Comparison of ENCODE assay signal across 6 mouse cellular contexts in genomic region chr2:164875648-164876047, GRCm38 (mm10). TPM values are rescaled to one million over a fixed set of nuclear protein-coding genes. Genes with fewer than 3 reads are reported as not detected.
DNase-seq lines count a peak whose midpoint lies in the region; ATAC-seq and TF ChIP-seq lines count a peak whose summit lies in the region.
"Not testable (repeated sequence)": the region's sequence is repeated elsewhere in the genome, so short reads cannot be mapped to it uniquely, and the experiment has no call there.
"Had no signal": no experiment of that assay in that cellular context is flagged by ENCODE, and none has a peak within 500 bp of the region (broad histone marks: within the 10 kb centered on the region; RNA-seq: fewer than 3 reads in every experiment).

No protein-coding gene starts in this region.

- not testable (repeated sequence) for H3K4me2 ChIP-seq in embryonic facial prominence, embryonic 15.5 days (replicated peaks); heart, postnatal 0 days (ENCODE audit: low read depth, low read length); kidney, embryonic 15.5 days; lung, postnatal 0 days (replicated peaks; ENCODE audit: low read depth, low read length)

- not testable (repeated sequence) for DNase-seq in heart, postnatal 0 days (ENCODE audit: low spot score); left cerebral cortex, adult 2 months (ENCODE audit: extremely low spot score in 1 of 2, low spot score in 2 of 2); lung, postnatal 0 days (ENCODE audit: low spot score)

- intact Hi-C loops in left cerebral cortex, adult 2 months (cut with DNase I), result not testable (repeated sequence)

- H3K9me3 ChIP-seq in embryonic facial prominence, embryonic 15.5 days (replicated peaks); heart, postnatal 0 days (replicated peaks; ENCODE audit: control insufficient read depth, low read length); kidney, embryonic 15.5 days (replicated peaks); lung, postnatal 0 days (ENCODE audit: low read length): not testable (repeated sequence)

- 50% methylated on average over 2 of the region's 2 CpGs for WGBS in embryonic facial prominence, embryonic 15.5 days
- 66% methylated on average over 2 of the region's 2 CpGs for WGBS in heart, postnatal 0 days
- WGBS in kidney, embryonic 15.5 days, result 56% methylated on average over 2 of the region's 2 CpGs
- WGBS in lung, postnatal 0 days, result 50% methylated on average over 2 of the region's 2 CpGs

- not testable (repeated sequence) for H3K27me3 ChIP-seq in embryonic facial prominence, embryonic 15.5 days; heart, postnatal 0 days (ENCODE audit: control insufficient read depth, insufficient read depth, low read length); kidney, embryonic 15.5 days; lung, postnatal 0 days (replicated peaks; ENCODE audit: insufficient read depth, low read length)

- not testable (repeated sequence) for TF ChIP-seq EP300 in heart, postnatal 0 days (IDR thresholded peaks at IDR 0.05; ENCODE audit: low read depth); lung, postnatal 0 days (IDR thresholded peaks at IDR 0.05)

- H3K9ac ChIP-seq in embryonic facial prominence, embryonic 15.5 days; heart, postnatal 0 days (replicated peaks; ENCODE audit: low read depth, low read length); kidney, embryonic 15.5 days; lung, postnatal 0 days (replicated peaks; ENCODE audit: low read depth): not testable (repeated sequence)

- TF ChIP-seq CTCF in heart, postnatal 0 days (IDR thresholded peaks at IDR 0.05; ENCODE audit: low read depth), result not testable (repeated sequence)
- peak; percentile 33 for TF ChIP-seq CTCF in left cerebral cortex, adult 2 months (IDR thresholded peaks at IDR 0.05)
- TF ChIP-seq CTCF in lung, postnatal 0 days (IDR thresholded peaks at IDR 0.05), result 0 out of 2 replicates have a peak, but pooled peaks have one; percentile 13

- H3K36me3 ChIP-seq in embryonic facial prominence, embryonic 15.5 days; heart, postnatal 0 days (replicated peaks; ENCODE audit: control insufficient read depth, insufficient read depth, low read length); kidney, embryonic 15.5 days; lung, postnatal 0 days (ENCODE audit: insufficient read depth, low read length): not testable (repeated sequence)

- ATAC-seq in embryonic facial prominence, embryonic 15.5 days (ENCODE audit: insufficient number of reproducible peaks, low FRiP score, low TSS enrichment, low read depth); heart, postnatal 0 days (ENCODE audit: insufficient read depth, low read depth); kidney, embryonic 15.5 days (replicated peaks; ENCODE audit: low FRiP score); lung, postnatal 0 days: not testable (repeated sequence)

- H3K4me3 ChIP-seq in embryonic facial prominence, embryonic 15.5 days (replicated peaks); heart, postnatal 0 days (ENCODE audit: low read depth, low read length); kidney, embryonic 15.5 days (replicated peaks); left cerebral cortex, adult 2 months; lung, postnatal 0 days (ENCODE audit: low read depth, low read length): not testable (repeated sequence)

- H3K4me1 ChIP-seq in embryonic facial prominence, embryonic 15.5 days, result peaks cover 27% of the 10 kb centered on the region
- H3K4me1 ChIP-seq in heart, postnatal 0 days (ENCODE audit: control insufficient read depth, insufficient read depth), result peaks cover 32% of the 10 kb centered on the region
- H3K4me1 ChIP-seq in kidney, embryonic 15.5 days, result peaks cover 30% of the 10 kb centered on the region
- not testable (repeated sequence) for H3K4me1 ChIP-seq in lung, postnatal 0 days (ENCODE audit: insufficient read depth, low read depth, low read length)

- H3K27ac ChIP-seq in embryonic facial prominence, embryonic 15.5 days (replicated peaks), result 0 out of 2 replicates have a peak overlapping the region, but pooled peaks have one; percentile 79
- H3K27ac ChIP-seq in heart, postnatal 0 days (ENCODE audit: low read depth), result peak overlapping the region; percentile 91; the same call in 1 of the 2 replicates
- 0 out of 2 replicates have a peak overlapping the region, but pooled peaks have one; percentile 92 for H3K27ac ChIP-seq in kidney, embryonic 15.5 days
- H3K27ac ChIP-seq in left cerebral cortex, adult 2 months, result peak overlapping the region; percentile 76; the same call in 1 of the 2 replicates
- H3K27ac ChIP-seq in lung, postnatal 0 days (ENCODE audit: low read length), result 0 out of 2 replicates have a peak overlapping the region, but pooled peaks have one; percentile 3

RNA-seq across cellular contexts. Expression of gene Pcif1, which starts 3.5 kb away (rescaled TPM):
- 65.7 and 74.8 TPM in 2 replicates for polyA plus RNA-seq in embryonic facial prominence, embryonic 15.5 days (2015; fragmentation: Nextera tagmentation; extraction: Ambion mirVana)
- 51.8 and 63.6 TPM in 2 replicates for total RNA-seq in heart, postnatal 0 days (2014; rRNA removed; ENCODE audit: low replicate concordance)
- 50.6 and 54.2 TPM in 2 replicates for polyA plus RNA-seq in heart, postnatal 0 days (2015; fragmentation: Nextera tagmentation; extraction: Ambion mirVana)
- polyA plus RNA-seq in kidney, embryonic 15.5 days (2015; fragmentation: Nextera tagmentation; extraction: Ambion mirVana), result 73.1 and 81.1 TPM in 2 replicates
- 10 to 100 TPM; 44.8 to 48.8 TPM for total RNA-seq in left cerebral cortex, adult 2 months (2021)
- polyA plus RNA-seq in lung, postnatal 0 days (2015; fragmentation: Nextera tagmentation; extraction: Ambion mirVana), result 60.9 and 71.3 TPM in 2 replicates

RNA-seq across cellular contexts. Expression of gene Pltp, which starts 18.1 kb away (rescaled TPM):
- 66.8 and 77.0 TPM in 2 replicates for polyA plus RNA-seq in embryonic facial prominence, embryonic 15.5 days (2015; fragmentation: Nextera tagmentation; extraction: Ambion mirVana)
- 7.7 and 10.4 TPM in 2 replicates for total RNA-seq in heart, postnatal 0 days (2014; rRNA removed; ENCODE audit: low replicate concordance)
- 8.3 and 8.6 TPM in 2 replicates for polyA plus RNA-seq in heart, postnatal 0 days (2015; fragmentation: Nextera tagmentation; extraction: Ambion mirVana)
- polyA plus RNA-seq in kidney, embryonic 15.5 days (2015; fragmentation: Nextera tagmentation; extraction: Ambion mirVana), result 35.6 and 38.7 TPM in 2 replicates
- total RNA-seq in left cerebral cortex, adult 2 months (2021), result 10 to 100 TPM; 78.1 to 82.4 TPM
- polyA plus RNA-seq in lung, postnatal 0 days (2015; fragmentation: Nextera tagmentation; extraction: Ambion mirVana), result 286 and 314 TPM in 2 replicates

RNA-seq across cellular contexts. Expression of gene Zfp335, which starts 35.9 kb away (rescaled TPM):
- polyA plus RNA-seq in embryonic facial prominence, embryonic 15.5 days (2015; fragmentation: Nextera tagmentation; extraction: Ambion mirVana), result 13.4 and 16.0 TPM in 2 replicates
- 18.0 and 19.6 TPM in 2 replicates for total RNA-seq in heart, postnatal 0 days (2014; rRNA removed; ENCODE audit: low replicate concordance)
- polyA plus RNA-seq in heart, postnatal 0 days (2015; fragmentation: Nextera tagmentation; extraction: Ambion mirVana), result 3.7 TPM in 2 replicates
- 12.1 and 14.4 TPM in 2 replicates for polyA plus RNA-seq in kidney, embryonic 15.5 days (2015; fragmentation: Nextera tagmentation; extraction: Ambion mirVana)
- total RNA-seq in left cerebral cortex, adult 2 months (2021), result 10 to 100 TPM; 27.2 to 28.0 TPM
- 5.0 and 5.2 TPM in 2 replicates for polyA plus RNA-seq in lung, postnatal 0 days (2015; fragmentation: Nextera tagmentation; extraction: Ambion mirVana)

RNA-seq across cellular contexts. Expression of gene Neurl2, which starts 42.4 kb away (rescaled TPM):
- 8.5 and 9.0 TPM in 2 replicates for polyA plus RNA-seq in embryonic facial prominence, embryonic 15.5 days (2015; fragmentation: Nextera tagmentation; extraction: Ambion mirVana)
- 57.1 and 103 TPM in 2 replicates for total RNA-seq in heart, postnatal 0 days (2014; rRNA removed; ENCODE audit: low replicate concordance)
- 68.4 and 76.5 TPM in 2 replicates for polyA plus RNA-seq in heart, postnatal 0 days (2015; fragmentation: Nextera tagmentation; extraction: Ambion mirVana)
- polyA plus RNA-seq in kidney, embryonic 15.5 days (2015; fragmentation: Nextera tagmentation; extraction: Ambion mirVana), result 7.0 and 8.9 TPM in 2 replicates
- 1 to 10 TPM; 3.9 to 5.3 TPM for total RNA-seq in left cerebral cortex, adult 2 months (2021)
- 5.4 and 6.5 TPM in 2 replicates for polyA plus RNA-seq in lung, postnatal 0 days (2015; fragmentation: Nextera tagmentation; extraction: Ambion mirVana)
- total RNA-seq: hematopoietic stem cell, adult 5-6 weeks had no signal

RNA-seq across cellular contexts. Expression of gene Ctsa, which starts 43.0 kb away (rescaled TPM):
- polyA plus RNA-seq in embryonic facial prominence, embryonic 15.5 days (2015; fragmentation: Nextera tagmentation; extraction: Ambion mirVana), result 174 and 175 TPM in 2 replicates
- 259 and 263 TPM in 2 replicates for total RNA-seq in heart, postnatal 0 days (2014; rRNA removed; ENCODE audit: low replicate concordance)
- polyA plus RNA-seq in heart, postnatal 0 days (2015; fragmentation: Nextera tagmentation; extraction: Ambion mirVana), result 133 and 134 TPM in 2 replicates
- polyA plus RNA-seq in kidney, embryonic 15.5 days (2015; fragmentation: Nextera tagmentation; extraction: Ambion mirVana), result 160 and 170 TPM in 2 replicates
- 10 to 100 TPM; 89.5 to 96.2 TPM for total RNA-seq in left cerebral cortex, adult 2 months (2021)
- polyA plus RNA-seq in lung, postnatal 0 days (2015; fragmentation: Nextera tagmentation; extraction: Ambion mirVana), result 146 and 147 TPM in 2 replicates

Comparison
In these comparisons a context has a peak if more than half of its experiments do, and no peak if none do; other contexts are left out.
1. H3K27ac ChIP-seq: peak in every context shown above with its lines; median percentile 92 in kidney, embryonic 15.5 days; 91 in heart, postnatal 0 days; 79 in embryonic facial prominence, embryonic 15.5 days; 76 in left cerebral cortex, adult 2 months; 3 in lung, postnatal 0 days.